Mouse (Mus musculus) neural tube, embryonic 14.5 days (tissue): ENCODE measurements at regions not wholly inside any gene's neighbourhood (a gene's known extent, or its start where the extent isn't known, plus 50 kb on each side); places are given as distances from the start of the nearest gene placed in this dataset.
A peak's percentile ranks its signal among the peaks of the same experiment; 100 is the strongest.

Experiments
- ATAC-seq: fragments of 200-750 bp; cut with Nextera tagmentation; 2 replicates; pipeline ENCODE4 v1.8.0; 2017; ENCODE audit warnings: low read depth, mild to moderate bottlenecking, moderate TSS enrichment, moderate library complexity
- H3K27ac ChIP-seq: fragments of 300-500 bp; sonication (generic); 2 replicates; pipeline ENCODE4 v1.5.1; 2014; ENCODE audit warnings: low read depth, mild to moderate bottlenecking, control low read depth, low read length, moderate library complexity, mixed read lengths
- H3K27me3 ChIP-seq: fragments of 300-500 bp; sonication (generic); 2 replicates; pipeline ENCODE4 v1.6.1; 2014; ENCODE audit warnings: low read length; ENCODE audit not compliant: control insufficient read depth, insufficient read depth
- H3K36me3 ChIP-seq: fragments of 300-500 bp; sonication (generic); 2 replicates; pipeline ENCODE4 v1.6.1; 2014; ENCODE audit warnings: low read length, mixed read lengths; ENCODE audit not compliant: control insufficient read depth, insufficient read depth
- H3K4me1 ChIP-seq: fragments of 300-500 bp; sonication (generic); 2 replicates; pipeline ENCODE4 v1.6.1; 2014; ENCODE audit warnings: low read length; ENCODE audit not compliant: control insufficient read depth, insufficient read depth
- H3K4me2 ChIP-seq: fragments of 300-500 bp; sonication (generic); 2 replicates; pipeline ENCODE4 v1.6.1; 2014; ENCODE audit warnings: mild to moderate bottlenecking, low read depth, low read length, control low read depth
- H3K4me3 ChIP-seq: fragments of 300-500 bp; sonication (generic); 2 replicates; pipeline ENCODE4 v1.5.1; 2014; ENCODE audit warnings: low read depth, low read length, control low read depth, mixed read lengths
- H3K9ac ChIP-seq: fragments of 300-500 bp; sonication (generic); replicated peaks from 2 replicates; pipeline ENCODE4 v1.6.1; 2014; ENCODE audit warnings: low read depth, mild to moderate bottlenecking, control low read depth, low read length, mixed read lengths
- H3K9me3 ChIP-seq: fragments of 300-500 bp; sonication (generic); 2 replicates; pipeline ENCODE4 v1.6.1; 2016; ENCODE audit warnings: low read length; ENCODE audit not compliant: control insufficient read depth
- WGBS: fragments of 180-500 bp; shearing (Covaris S2); extraction: QIAGEN DNeasy Blood & Tissue Kit; methylation state at CpG from one replicate; pipeline ENCODE4 v1.1.7; 2014; 5-methylcytosine and 5-hydroxymethylcytosine counted together

DNA sequence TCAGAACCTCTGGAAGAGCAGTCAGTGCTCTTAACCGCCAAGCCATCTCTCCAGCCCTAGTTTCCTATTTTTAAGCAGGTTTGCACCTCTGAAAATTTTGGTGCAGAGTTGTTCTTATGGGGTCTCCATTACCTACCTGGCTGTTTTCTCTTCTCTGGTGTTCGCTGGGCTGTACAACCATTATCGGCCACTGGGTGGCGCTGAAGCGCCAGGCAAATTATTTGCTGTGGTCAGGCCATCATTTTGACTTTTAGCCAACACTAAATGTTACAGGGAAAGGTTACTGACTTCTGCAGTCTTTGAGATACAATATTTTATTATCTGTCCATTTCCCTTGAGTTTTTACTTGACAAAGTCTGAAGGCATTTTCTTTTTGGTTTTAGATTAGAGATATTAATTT, 74.8 kb upstream of the Fam241a start:
- H3K4me3 ChIP-seq: no peak overlapping the region
- ATAC-seq: no peak
- H3K36me3 ChIP-seq: no peaks in the 10 kb centered on the region
- no peaks in the 10 kb centered on the region for H3K4me1 ChIP-seq
- WGBS: 4% methylated on average over 5 of the region's 5 CpGs
- no peak overlapping the region for H3K27ac ChIP-seq
- H3K9me3 ChIP-seq: no peaks in the 10 kb centered on the region
- no peak overlapping the region for H3K9ac ChIP-seq
- no peaks in the 10 kb centered on the region for H3K27me3 ChIP-seq
- no peak overlapping the region for H3K4me2 ChIP-seq

DNA sequence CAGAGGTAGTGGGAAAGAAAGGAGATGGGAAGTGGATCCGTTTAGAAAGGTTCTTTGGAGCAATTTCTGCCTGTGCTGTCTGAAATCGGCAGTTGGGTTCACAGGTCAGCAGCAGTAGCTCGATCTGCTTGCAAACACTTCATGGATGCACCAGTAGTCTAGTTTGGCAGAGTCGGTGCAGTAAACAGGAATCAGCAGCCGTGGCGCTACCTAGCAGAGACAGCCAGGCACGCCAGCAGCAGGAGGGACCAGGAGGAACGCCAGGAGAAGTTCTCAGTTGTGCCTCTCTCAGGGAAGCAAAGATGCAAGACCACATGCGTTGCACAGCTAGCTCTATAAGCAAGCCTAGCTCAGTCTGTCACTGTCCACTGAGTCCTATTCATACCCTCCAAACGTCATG, 71.0 kb upstream of the Fam241a start:
- H3K4me2 ChIP-seq: no peak overlapping the region

DNA sequence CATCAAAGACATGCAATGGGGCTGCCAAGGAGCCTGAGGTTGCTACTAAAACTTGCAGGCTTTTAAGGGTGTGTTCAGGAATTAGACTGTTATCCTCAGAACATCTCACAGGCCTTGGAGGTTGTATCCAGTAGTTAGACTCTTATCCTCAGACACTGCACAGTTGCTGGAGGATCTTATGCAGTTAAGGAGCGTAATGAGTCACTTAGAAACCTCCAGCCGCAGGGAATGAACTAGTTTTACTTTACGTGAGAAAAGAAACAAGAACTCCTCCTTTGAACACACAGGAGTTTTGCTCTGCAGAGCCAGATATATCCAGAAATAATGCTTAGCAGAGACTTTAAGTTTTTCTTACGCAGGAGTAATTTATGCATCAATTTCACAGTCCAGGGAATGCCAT, 70.1 kb upstream of the Fam241a start:
- 75% methylated on average over 4 of the region's 4 CpGs for WGBS
- Histone ChIP-seq H3K4me2 (no peak overlapping the region), H3K9me3 (no peaks in the 10 kb centered on the region), H3K4me1 (no peaks in the 10 kb centered on the region), H3K36me3 (no peaks in the 10 kb centered on the region), H3K4me3 (no peak overlapping the region), H3K9ac (no peak overlapping the region), H3K27ac (no peak overlapping the region), H3K27me3 (no peaks in the 10 kb centered on the region)
- no peak for ATAC-seq

More for the DNA sequence above, 71.0 kb upstream of the Fam241a start:
- H3K4me3 ChIP-seq: no peak overlapping the region
- no peak overlapping the region for H3K9ac ChIP-seq
- H3K36me3 ChIP-seq: no peaks in the 10 kb centered on the region
- no peak overlapping the region for H3K27ac ChIP-seq
- no peaks in the 10 kb centered on the region for H3K9me3 ChIP-seq
- no peaks in the 10 kb centered on the region for H3K27me3 ChIP-seq
- 77% methylated on average over 10 of the region's 10 CpGs for WGBS
- no peaks in the 10 kb centered on the region for H3K4me1 ChIP-seq
- ATAC-seq: no peak

DNA sequence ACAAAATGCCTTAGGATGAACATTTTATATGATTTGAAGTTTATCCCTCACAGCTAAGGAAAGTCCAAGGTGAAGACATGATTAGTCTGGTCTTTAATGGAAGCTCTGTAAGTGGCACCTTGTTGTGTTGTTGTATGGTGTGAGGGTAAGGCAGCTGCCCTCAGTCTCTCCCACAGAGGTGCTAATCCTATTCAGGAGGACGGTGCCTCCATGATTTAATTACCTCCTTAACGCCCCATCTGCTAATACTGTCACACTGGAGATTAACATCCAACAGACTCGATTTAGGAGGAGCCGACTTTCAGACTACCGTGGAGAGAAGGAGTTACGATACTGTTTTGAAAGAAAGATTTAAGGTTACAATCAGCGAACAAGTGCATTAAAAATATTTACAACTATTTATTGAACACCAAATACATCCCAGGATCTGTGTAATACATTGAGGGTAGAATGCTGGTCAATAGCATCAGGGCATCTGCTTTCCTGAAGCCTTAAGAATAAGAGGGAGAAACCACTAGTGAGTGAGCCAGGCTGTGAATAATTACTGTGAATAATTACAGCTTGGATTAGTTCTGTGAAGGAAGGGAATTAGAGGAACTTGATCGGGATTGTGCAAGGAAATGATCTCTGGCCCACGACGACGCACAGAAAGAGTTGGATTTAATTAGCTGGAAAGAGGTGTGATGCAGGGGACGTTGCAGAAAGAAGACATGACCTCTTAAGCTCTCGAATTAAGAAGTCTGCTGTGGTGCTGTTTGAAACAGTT, 63.0 kb upstream of the Fam241a start:
- Histone ChIP-seq H3K4me1 (no peaks in the 10 kb centered on the region), H3K9ac (no peak overlapping the region), H3K4me2 (no peak overlapping the region), H3K27me3 (no peaks in the 10 kb centered on the region), H3K36me3 (no peaks in the 10 kb centered on the region), H3K9me3 (no peaks in the 10 kb centered on the region), H3K27ac (no peak overlapping the region), H3K4me3 (no peak overlapping the region)
- no peak; the same call in 1 of the 2 replicates for ATAC-seq
- WGBS: 20% methylated on average over 13 of the region's 13 CpGs

DNA sequence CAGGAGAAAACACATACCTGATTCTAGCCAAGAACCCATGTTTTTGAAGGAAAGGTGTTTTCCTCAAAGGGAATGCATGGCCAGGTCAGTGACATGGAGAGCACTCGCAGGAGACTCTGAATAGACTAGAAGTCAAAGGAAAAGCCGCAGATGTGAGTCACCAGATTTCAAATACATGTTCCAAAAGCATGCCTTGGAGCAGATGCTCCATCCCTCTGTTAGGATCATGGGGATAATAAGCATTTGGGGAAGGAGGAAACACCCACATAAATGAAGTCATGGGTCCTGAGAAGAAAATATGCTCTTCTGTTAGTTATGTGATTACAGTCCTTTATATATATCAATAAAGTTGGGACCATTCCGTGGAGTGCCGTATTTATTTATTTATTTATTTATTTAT, 58.7 kb upstream of the Fam241a start:
- Histone ChIP-seq H3K27me3 (no peaks in the 10 kb centered on the region), H3K4me1 (no peaks in the 10 kb centered on the region), H3K36me3 (no peaks in the 10 kb centered on the region), H3K9me3 (no peaks in the 10 kb centered on the region), H3K4me2 (no peak overlapping the region), H3K9ac (no peak overlapping the region), H3K27ac (no peak overlapping the region), H3K4me3 (no peak overlapping the region)
- WGBS: 91% methylated on average over 4 of the region's 4 CpGs
- ATAC-seq: no peak

DNA sequence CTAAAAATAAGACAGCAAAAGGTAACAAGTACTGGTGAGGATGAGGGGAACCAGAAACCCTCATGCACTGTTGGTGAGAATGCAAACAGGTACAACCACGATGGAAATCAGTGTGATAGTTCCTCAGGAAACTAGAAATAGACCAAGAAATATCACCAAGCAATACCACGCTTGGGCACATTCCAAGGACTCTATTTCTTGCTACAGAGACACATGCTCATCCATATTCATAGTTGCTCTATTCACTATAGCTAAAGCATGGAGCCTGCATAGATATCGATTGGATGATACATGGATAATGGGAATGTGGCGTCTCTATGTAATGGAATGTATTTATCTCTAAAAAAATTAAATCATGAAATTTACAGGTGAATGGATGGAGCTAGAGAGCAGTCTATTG, 57.5 kb upstream of the Fam241a start:
- H3K27ac ChIP-seq: no peak overlapping the region
- H3K9me3 ChIP-seq: no peaks in the 10 kb centered on the region
- H3K4me1 ChIP-seq: no peaks in the 10 kb centered on the region
- H3K36me3 ChIP-seq: no peaks in the 10 kb centered on the region
- H3K4me2 ChIP-seq: no peak overlapping the region
- no peaks in the 10 kb centered on the region for H3K27me3 ChIP-seq
- 86% methylated on average over 4 of the region's 4 CpGs for WGBS
- H3K9ac ChIP-seq: no peak overlapping the region
- H3K4me3 ChIP-seq: no peak overlapping the region
- ATAC-seq: no peak

DNA sequence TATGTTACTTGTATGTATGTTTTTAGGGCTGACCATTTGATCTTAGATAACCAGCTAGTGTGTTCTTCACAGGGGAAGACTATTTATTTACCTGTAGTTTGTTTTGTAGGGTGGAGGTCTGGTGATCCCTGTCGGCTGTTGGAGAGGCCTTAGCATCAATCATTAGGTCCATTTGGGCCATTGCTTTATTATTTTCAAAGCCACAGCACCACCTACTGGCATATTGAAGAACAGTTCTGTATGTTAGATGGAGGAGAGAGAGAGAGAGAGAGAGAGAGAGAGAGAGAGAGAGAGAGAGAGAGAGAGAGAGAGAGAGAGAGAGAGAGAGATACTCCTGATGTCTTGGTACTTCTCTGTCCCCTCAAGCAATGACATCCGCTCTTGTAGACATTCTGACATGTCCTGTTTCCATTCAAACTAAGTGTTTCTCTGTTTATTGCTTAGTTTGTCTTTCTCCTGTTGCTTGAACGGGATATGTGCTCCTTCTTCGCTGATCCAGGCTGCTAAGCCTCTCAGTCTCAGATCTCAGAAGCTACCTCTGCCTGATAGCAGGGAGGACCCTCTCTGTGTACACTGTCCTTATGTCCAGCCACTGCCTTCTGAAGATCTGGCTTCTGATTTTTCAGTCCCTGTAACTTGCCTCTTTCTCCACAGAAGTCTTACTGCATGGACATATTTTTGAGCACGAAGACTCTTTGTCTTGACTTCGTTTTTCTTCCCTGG, 52.9 kb upstream of the Fam241a start:
- no peak overlapping the region for H3K4me3 ChIP-seq
- H3K4me1 ChIP-seq: no peaks in the 10 kb centered on the region
- ATAC-seq: peak; percentile 82
- no peak overlapping the region for H3K4me2 ChIP-seq
- H3K36me3 ChIP-seq: no peaks in the 10 kb centered on the region
- H3K27ac ChIP-seq: no peak overlapping the region
- no peaks in the 10 kb centered on the region for H3K9me3 ChIP-seq
- 54% methylated on average over 6 of the region's 6 CpGs for WGBS
- no peaks in the 10 kb centered on the region for H3K27me3 ChIP-seq
- H3K9ac ChIP-seq: no peak overlapping the region

DNA sequence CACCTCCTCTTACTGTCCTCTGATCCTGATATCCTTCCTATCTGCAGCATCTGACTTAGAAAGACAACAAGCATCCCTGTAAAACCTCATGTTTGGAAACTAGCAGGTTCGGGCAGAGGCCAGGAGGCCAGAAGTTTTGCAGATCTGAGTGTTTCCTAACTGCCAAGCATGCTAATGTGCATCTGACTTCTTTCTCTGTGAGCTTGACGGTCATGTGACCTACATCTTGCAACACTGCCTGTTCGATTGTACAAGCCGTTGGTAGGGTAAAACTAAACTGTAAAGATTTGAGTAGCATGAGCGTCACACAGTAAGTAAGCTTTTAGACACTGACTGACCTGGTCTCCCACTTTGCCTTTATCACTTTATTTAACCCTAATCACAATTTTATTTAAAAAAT, 52.2 kb upstream of the Fam241a start:
- Histone ChIP-seq H3K4me2 (no peak overlapping the region), H3K4me1 (no peaks in the 10 kb centered on the region), H3K4me3 (no peak overlapping the region), H3K27ac (no peak overlapping the region), H3K9ac (no peak overlapping the region), H3K9me3 (no peaks in the 10 kb centered on the region), H3K27me3 (no peaks in the 10 kb centered on the region), H3K36me3 (no peaks in the 10 kb centered on the region)
- no peak for ATAC-seq
- 81% methylated on average over 5 of the region's 5 CpGs for WGBS
